Mouse (Mus musculus) kidney, adult 2 months (tissue): Measurements from ENCODE around the gene Cldn13.

Experiments used
- CTCF ChIP-seq: fragments of 200-500 bp; conservative IDR thresholded peaks from 2 replicates; pipeline ENCODE4 v1.5.1; 2011; ENCODE audit warnings: low read depth, mild to moderate bottlenecking, control low read depth, low read length, moderate library complexity, mixed read lengths; ENCODE audit not compliant: insufficient read depth, insufficient read length
- POLR2A ChIP-seq: fragments of 200-500 bp; IDR thresholded peaks from one replicate; pipeline ENCODE4 v1.6.1; 2011; ENCODE audit warnings: low read depth, low read length, control low read depth

GRCm38 (mm10) chr5:134896965-134897364, 18.4 kb downstream of the Cldn13 start:
- TF ChIP-seq CTCF (no peak), POLR2A (no peak)
